ENCODE assay signal across 13 mouse cellular contexts in the genomic region with DNA sequence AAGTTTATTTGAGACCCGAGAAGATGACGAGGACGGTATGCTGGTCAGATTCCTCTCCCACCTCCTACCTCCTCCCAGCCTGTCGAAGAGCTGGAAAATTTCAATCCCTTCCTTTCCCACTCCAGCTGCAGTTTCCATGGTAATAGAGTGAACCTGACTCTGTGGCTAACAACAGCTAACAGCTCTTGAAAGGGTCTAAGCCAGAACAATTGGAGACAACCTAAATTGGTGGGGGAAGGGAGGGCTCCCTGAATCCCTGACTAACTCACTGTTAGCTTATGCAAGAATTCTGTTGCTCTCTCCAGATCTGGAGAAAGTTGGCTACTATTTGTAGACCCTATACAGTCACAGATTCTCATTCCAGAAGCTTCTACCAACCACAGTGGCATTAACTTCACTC. TPM values are rescaled to one million over a fixed set of nuclear protein-coding genes. Genes with fewer than 3 reads are reported as not detected.
DNase-seq lines count a peak whose midpoint lies in the region; ATAC-seq and TF ChIP-seq lines count a peak whose summit lies in the region.
"Had no signal": no experiment of that assay in that cellular context is flagged by ENCODE, and none has a peak within 500 bp of the region (broad histone marks: within the 10 kb centered on the region; RNA-seq: fewer than 3 reads in every experiment).

No protein-coding gene starts in this region.

- H3K4me2 ChIP-seq in neural tube, embryonic 13.5 days, result no peak overlapping the region
- no peak overlapping the region for H3K4me2 ChIP-seq in forebrain, embryonic 14.5 days (ENCODE audit: low read length)
- H3K4me2 ChIP-seq in limb, embryonic 14.5 days (replicated peaks; ENCODE audit: low read depth, low read length, severe bottlenecking), result no peak overlapping the region
- H3K4me2 ChIP-seq in liver, embryonic 11.5 days, result no peak overlapping the region

- H3K4me1 ChIP-seq in neural tube, embryonic 13.5 days (replicated peaks), result peaks cover 21% of the 10 kb centered on the region
- H3K4me1 ChIP-seq in forebrain, embryonic 14.5 days (ENCODE audit: control insufficient read depth, insufficient read depth, low read length), result peaks cover 10% of the 10 kb centered on the region
- H3K4me1 ChIP-seq in limb, embryonic 14.5 days (ENCODE audit: control insufficient read depth, insufficient read depth, low read length), result peaks cover 26% of the 10 kb centered on the region
- no peaks in the 10 kb centered on the region for H3K4me1 ChIP-seq in liver, embryonic 11.5 days (replicated peaks; ENCODE audit: control insufficient read depth, insufficient read depth, low read length)
- H3K4me1 ChIP-seq: megakaryocyte, embryonic 14.5 days had no signal

- no peaks in the 10 kb centered on the region for H3K27me3 ChIP-seq in neural tube, embryonic 13.5 days
- no peaks in the 10 kb centered on the region for H3K27me3 ChIP-seq in forebrain, embryonic 14.5 days (replicated peaks; ENCODE audit: control insufficient read depth, insufficient read depth, low read length)
- no peaks in the 10 kb centered on the region for H3K27me3 ChIP-seq in limb, embryonic 14.5 days (ENCODE audit: control insufficient read depth, insufficient read depth, low read length)
- H3K27me3 ChIP-seq in liver, embryonic 11.5 days (replicated peaks; ENCODE audit: control insufficient read depth, insufficient read depth, low read length), result no peaks in the 10 kb centered on the region
- H3K27me3 ChIP-seq: megakaryocyte, embryonic 14.5 days had no signal

- no peak overlapping the region for H3K9ac ChIP-seq in neural tube, embryonic 13.5 days
- no peak overlapping the region for H3K9ac ChIP-seq in forebrain, embryonic 14.5 days (ENCODE audit: low read length)
- no peak overlapping the region for H3K9ac ChIP-seq in limb, embryonic 14.5 days (ENCODE audit: low read depth, low read length, severe bottlenecking)
- H3K9ac ChIP-seq in liver, embryonic 11.5 days (ENCODE audit: low read depth, low read length), result no peak overlapping the region

- WGBS in neural tube, embryonic 13.5 days, result 12% methylated on average over 4 of the region's 4 CpGs
- WGBS in forebrain, embryonic 14.5 days, result 6% methylated on average over 4 of the region's 4 CpGs
- WGBS in limb, embryonic 14.5 days, result 36% methylated on average over 4 of the region's 4 CpGs
- WGBS in liver, embryonic 11.5 days, result 33% methylated on average over 4 of the region's 4 CpGs

- TF ChIP-seq POLR2A in limb, embryonic 14.5 days (IDR thresholded peaks at IDR 0.05; ENCODE audit: borderline replicate concordance, extremely low read depth, insufficient read depth, insufficient read length), result no peak

- H3K9me3 ChIP-seq in neural tube, embryonic 13.5 days, result no peaks in the 10 kb centered on the region
- no peaks in the 10 kb centered on the region for H3K9me3 ChIP-seq in forebrain, embryonic 14.5 days (replicated peaks; ENCODE audit: control insufficient read depth, low read length)
- H3K9me3 ChIP-seq in limb, embryonic 14.5 days (ENCODE audit: control insufficient read depth, low read length), result no peaks in the 10 kb centered on the region
- no peaks in the 10 kb centered on the region for H3K9me3 ChIP-seq in liver, embryonic 11.5 days (ENCODE audit: control insufficient read depth, low read length)

- H3K4me3 ChIP-seq in neural tube, embryonic 13.5 days, result no peak overlapping the region
- H3K4me3 ChIP-seq in forebrain, embryonic 14.5 days (ENCODE audit: low read depth, low read length), result no peak overlapping the region
- no peak overlapping the region for H3K4me3 ChIP-seq in limb, embryonic 14.5 days (replicated peaks; ENCODE audit: low read length)
- no peak overlapping the region for H3K4me3 ChIP-seq in liver, embryonic 11.5 days (ENCODE audit: low read depth, low read length)
- H3K4me3 ChIP-seq: megakaryocyte, embryonic 14.5 days had no signal

- intact Hi-C loops in left cerebral cortex, postnatal 25 days (cut with DNase I), result no loop called here

- no peak for DNase-seq in neural tube, embryonic 10.5 days (ENCODE audit: extremely low spot score, low spot score)
- DNase-seq in forebrain, embryonic 14.5 days (ENCODE audit: low spot score), result peak; percentile 70
- peak; percentile 71 for DNase-seq in limb, embryonic 14.5 days (ENCODE audit: low spot score)
- DNase-seq in liver, embryonic 11.5 days (ENCODE audit: low spot score), result no peak
- DNase-seq in urinary bladder, postnatal 10 days (ENCODE audit: low spot score), result no peak
- no peak for DNase-seq in left cerebral cortex, postnatal 25 days (ENCODE audit: low spot score in 2 of 2)
- DNase-seq: adrenal gland, postnatal 36 days; cerebellum, postnatal 10 days; gastrocnemius, postnatal 25 days; thymus, postnatal 36 days had no signal

- no peaks in the 10 kb centered on the region for H3K36me3 ChIP-seq in neural tube, embryonic 13.5 days
- no peaks in the 10 kb centered on the region for H3K36me3 ChIP-seq in forebrain, embryonic 14.5 days (ENCODE audit: control insufficient read depth, insufficient read depth, low read length)
- H3K36me3 ChIP-seq in limb, embryonic 14.5 days (ENCODE audit: control insufficient read depth, insufficient read depth, low read length), result no peaks in the 10 kb centered on the region
- H3K36me3 ChIP-seq in liver, embryonic 11.5 days (ENCODE audit: control insufficient read depth, insufficient read depth, low read length), result no peaks in the 10 kb centered on the region

- peak overlapping the region; percentile 23; the same call in 1 of the 2 replicates for H3K27ac ChIP-seq in neural tube, embryonic 13.5 days (replicated peaks)
- H3K27ac ChIP-seq in forebrain, embryonic 14.5 days (ENCODE audit: low read depth, low read length), result peak overlapping the region; percentile 33; the same call in 1 of the 2 replicates
- peak overlapping the region; percentile 59; the same call in 1 of the 2 replicates for H3K27ac ChIP-seq in limb, embryonic 14.5 days (replicated peaks; ENCODE audit: low read depth, low read length)
- H3K27ac ChIP-seq in liver, embryonic 11.5 days (ENCODE audit: low read depth, low read length), result no peak overlapping the region

- ATAC-seq in neural tube, embryonic 13.5 days (ENCODE audit: low read depth), result peak; percentile 48; the same call in 1 of the 2 replicates
- peak; percentile 74 for ATAC-seq in forebrain, embryonic 14.5 days
- ATAC-seq in limb, embryonic 14.5 days (ENCODE audit: low FRiP score, low read depth), result peak; percentile 85
- no peak for ATAC-seq in liver, embryonic 11.5 days (replicated peaks; ENCODE audit: low FRiP score)
- ATAC-seq in frontal cortex, adult (ENCODE audit: low TSS enrichment), result no peak

RNA-seq across cellular contexts. Expression of a gene that starts 23.1 kb away (rescaled TPM):
- polyA plus RNA-seq in neural tube, embryonic 13.5 days (2015; fragmentation: Nextera tagmentation; extraction: Ambion mirVana), result 19.1 and 20.6 TPM in 2 replicates
- 15.5 and 21.9 TPM in 2 replicates for polyA plus RNA-seq in forebrain, embryonic 14.5 days (2014; fragmentation: Nextera tagmentation; extraction: Ambion mirVana)
- 20.7 and 27.2 TPM in 2 replicates for polyA plus RNA-seq in limb, embryonic 14.5 days (2012; rRNA removed)
- polyA plus RNA-seq in limb, embryonic 14.5 days (2014; fragmentation: Nextera tagmentation; extraction: Ambion mirVana), result 10.7 and 11.9 TPM in 2 replicates
- 9.9 and 10.4 TPM in 2 replicates for polyA plus RNA-seq in liver, embryonic 11.5 days (2014; fragmentation: Nextera tagmentation; extraction: Ambion mirVana)
- total RNA-seq in left cerebral cortex, postnatal 25 days (2021), result 10 to 100 TPM; 41.2 to 43.8 TPM

RNA-seq across cellular contexts. Expression of a gene that starts 23.2 kb away (rescaled TPM):
- 65.2 and 87.1 TPM in 2 replicates for polyA plus RNA-seq in neural tube, embryonic 13.5 days (2015; fragmentation: Nextera tagmentation; extraction: Ambion mirVana)
- polyA plus RNA-seq in forebrain, embryonic 14.5 days (2014; fragmentation: Nextera tagmentation; extraction: Ambion mirVana), result 51.1 and 72.9 TPM in 2 replicates
- polyA plus RNA-seq in limb, embryonic 14.5 days (2012; rRNA removed), result 160 and 178 TPM in 2 replicates
- polyA plus RNA-seq in limb, embryonic 14.5 days (2014; fragmentation: Nextera tagmentation; extraction: Ambion mirVana), result 244 and 268 TPM in 2 replicates
- 181 and 193 TPM in 2 replicates for polyA plus RNA-seq in liver, embryonic 11.5 days (2014; fragmentation: Nextera tagmentation; extraction: Ambion mirVana)
- 100 to 1,000 TPM; 201 to 222 TPM for total RNA-seq in left cerebral cortex, postnatal 25 days (2021)

RNA-seq across cellular contexts. Expression of a gene that starts 57.2 kb away (rescaled TPM):
- 2.6 and 3.0 TPM in 2 replicates for polyA plus RNA-seq in neural tube, embryonic 13.5 days (2015; fragmentation: Nextera tagmentation; extraction: Ambion mirVana)
- 4.3 and 6.5 TPM in 2 replicates for polyA plus RNA-seq in forebrain, embryonic 14.5 days (2014; fragmentation: Nextera tagmentation; extraction: Ambion mirVana)
- 69.0 and 72.6 TPM in 2 replicates for polyA plus RNA-seq in limb, embryonic 14.5 days (2012; rRNA removed)
- 9.4 and 14.3 TPM in 2 replicates for polyA plus RNA-seq in limb, embryonic 14.5 days (2014; fragmentation: Nextera tagmentation; extraction: Ambion mirVana)
- 6.8 and 8.3 TPM in 2 replicates for polyA plus RNA-seq in liver, embryonic 11.5 days (2014; fragmentation: Nextera tagmentation; extraction: Ambion mirVana)
- total RNA-seq in left cerebral cortex, postnatal 25 days (2021), result 1 to 10 TPM; 5.1 to 5.4 TPM

Comparison
In these comparisons a context has a peak if more than half of its experiments do, and no peak if none do; other contexts are left out.
1. ATAC-seq: peak in neural tube, embryonic 13.5 days (single experiment), forebrain, embryonic 14.5 days (single experiment) and limb, embryonic 14.5 days (single experiment); none in liver, embryonic 11.5 days (single experiment) and frontal cortex, adult (single experiment).
2. DNase-seq: peak in forebrain, embryonic 14.5 days (single experiment) and limb, embryonic 14.5 days (single experiment); none in neural tube, embryonic 10.5 days (single experiment), liver, embryonic 11.5 days (single experiment), urinary bladder, postnatal 10 days (single experiment) and left cerebral cortex, postnatal 25 days (0 of 2).